Mouse (Mus musculus) CD4-positive helper T cell, adult 2 months (primary cell): ENCODE data around the gene Skint1.
"Not testable (repeated sequence)": the region's sequence is repeated elsewhere in the genome, so short reads cannot be mapped to it uniquely, and the experiment has no call there.

Experiments
- DNase-seq: peaks from one replicate; pipeline ENCODE4 v3.0.0-alpha.2; 2012; ENCODE audit warnings: low read depth, missing footprints, low spot score

Gene Skint1

GRCm38 (mm10) chr4:112005969-112006368, at the start of gene Skint1:
Gene Skint1, plus strand, starts transcription at chr4:112006269.
- DNase-seq = no peak

GRCm38 (mm10) chr4:111961309-111961708, 44.8 kb upstream of the Skint1 start:
- no peak for DNase-seq

- not testable (repeated sequence) for DNase-seq
These were observed 42.8 kb upstream of the Skint1 start for GRCm38 (mm10) chr4:111963241-111963640.

- DNase-seq = no peak
These were observed 42.4 kb upstream of the Skint1 start for GRCm38 (mm10) chr4:111963669-111964068.

GRCm38 (mm10) chr4:111972623-111973022, 33.4 kb upstream of the Skint1 start, which contains the start of gene Skint7:
Gene Skint7, plus strand, starts transcription at chr4:111972923.
- no peak for DNase-seq

- DNase-seq = no peak
These were observed 65.6 kb downstream of the Skint1 start, which contains the start of gene Skint4 for GRCm38 (mm10) chr4:112071716-112072115. Gene Skint4, plus strand, starts transcription at chr4:112072016.
